Mouse (Mus musculus) liver, adult (tissue): ENCODE data around the gene Psmg3.

Source experiments
- GATA4 ChIP-seq: IDR thresholded peaks from 2 replicates; pipeline ENCODE4 v1.6.1; 2014; ENCODE audit warnings: mild to moderate bottlenecking, low read length; ENCODE audit not compliant: insufficient replicate concordance

Psmg3 gene

DNA sequence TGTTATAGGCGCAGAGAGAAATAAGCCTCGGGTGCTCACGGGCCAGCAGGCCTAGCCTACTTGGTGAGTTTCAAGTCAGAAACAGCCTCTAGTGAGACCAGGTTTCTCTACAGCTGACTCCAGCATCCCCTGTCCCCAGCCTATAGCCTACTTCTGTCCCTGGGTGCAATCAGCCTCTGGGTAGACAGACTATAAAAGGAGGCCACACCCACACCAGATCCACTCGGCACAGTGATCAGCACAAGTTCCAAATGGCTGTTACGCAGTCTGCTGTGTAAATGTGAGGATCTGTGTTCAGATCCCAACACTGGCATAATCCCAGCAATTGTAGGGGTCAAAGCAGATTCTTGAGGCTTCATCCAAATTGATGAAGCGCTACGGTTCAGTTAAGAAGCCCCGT, 23.5 kb downstream of the Psmg3 start:
- no peak for TF ChIP-seq GATA4

DNA sequence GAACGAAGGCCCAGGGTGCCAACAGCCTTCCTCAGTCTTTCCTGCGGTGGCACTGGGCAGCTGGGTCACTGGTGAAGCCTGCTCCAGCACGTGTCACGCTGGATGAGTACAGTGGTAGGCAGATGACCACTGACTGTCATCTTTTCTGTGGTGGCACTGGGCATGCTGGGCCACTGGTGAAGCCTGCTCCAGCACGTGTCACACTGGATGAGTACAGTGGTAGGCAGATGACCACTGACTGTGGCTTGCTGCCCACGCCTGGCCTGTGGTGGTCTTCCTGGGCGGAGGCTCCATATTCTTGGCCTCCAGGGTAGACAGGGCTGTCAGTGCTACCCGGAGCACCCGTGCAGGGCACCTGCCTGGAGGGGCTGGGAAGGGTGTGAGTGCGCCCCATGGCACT, 24.8 kb downstream of the Psmg3 start:
- no peak for TF ChIP-seq GATA4

GRCm38 (mm10) chr5:139801231-139801630, 25.5 kb downstream of the Psmg3 start:
- TF ChIP-seq GATA4 = no peak

DNA sequence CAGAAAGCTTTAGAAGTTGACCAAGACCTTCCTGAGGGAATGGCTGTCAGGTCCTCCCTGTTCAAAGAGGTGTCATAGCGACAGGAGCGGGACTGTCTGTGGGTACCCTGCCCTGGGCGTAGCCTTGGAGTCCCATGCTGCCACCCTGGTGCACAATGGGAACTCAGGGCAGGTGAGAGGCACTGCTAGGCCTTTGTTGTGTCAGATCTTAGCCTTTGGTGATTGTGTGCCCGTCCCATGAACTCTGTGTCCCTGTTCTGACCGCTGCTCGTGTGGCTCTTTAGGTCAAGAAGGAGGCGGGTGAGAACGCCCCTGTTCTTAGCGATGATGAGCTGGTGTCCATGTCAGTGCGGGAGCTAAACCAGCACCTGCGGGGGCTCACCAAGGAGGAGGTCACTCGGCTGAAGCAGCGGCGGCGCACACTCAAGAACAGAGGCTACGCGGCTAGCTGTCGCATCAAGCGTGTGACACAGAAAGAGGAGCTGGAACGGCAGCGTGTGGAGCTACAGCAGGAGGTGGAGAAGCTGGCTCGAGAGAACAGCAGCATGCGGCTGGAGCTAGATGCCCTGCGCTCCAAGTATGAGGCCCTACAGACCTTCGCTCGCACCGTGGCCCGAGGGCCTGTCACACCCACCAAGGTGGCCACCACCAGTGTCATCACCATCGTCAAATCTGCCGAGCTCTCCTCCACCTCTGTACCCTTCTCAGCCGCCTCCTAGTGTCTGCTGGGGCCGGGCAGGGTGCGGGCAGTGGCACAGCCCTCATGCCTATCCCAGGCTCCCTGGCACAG, 26.7 kb downstream of the Psmg3 start:
- no peak for TF ChIP-seq GATA4

- TF ChIP-seq GATA4 = no peak
Measured at GRCm38 (mm10) chr5:139799041-139799440, 27.6 kb downstream of the Psmg3 start.

GRCm38 (mm10) chr5:139798168-139798900, 28.4 kb downstream of the Psmg3 start:
- TF ChIP-seq GATA4 = no peak

GRCm38 (mm10) chr5:139797473-139798167, 29.1 kb downstream of the Psmg3 start:
- TF ChIP-seq GATA4 = peak; percentile 87; the same call in 1 of the 2 replicates

DNA sequence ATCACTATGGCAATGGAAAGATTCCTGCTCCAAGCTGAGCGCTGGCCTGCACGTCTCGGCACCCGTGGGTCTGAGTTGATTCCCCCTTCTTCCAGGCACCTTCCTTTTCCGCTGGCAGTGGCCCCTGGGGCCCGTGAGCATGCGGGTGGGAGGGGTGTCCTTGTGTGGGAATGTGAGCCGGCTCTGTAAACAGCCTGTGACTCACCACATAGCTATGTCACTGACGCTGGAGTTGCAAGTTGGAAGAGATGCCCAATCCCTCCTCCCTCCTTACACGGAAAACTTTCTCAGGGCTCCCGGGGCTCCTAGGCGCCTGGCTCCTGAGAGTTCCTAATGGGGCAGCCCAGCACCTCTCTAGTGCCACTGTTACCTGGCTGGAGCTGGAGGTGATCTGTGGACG, 29.8 kb downstream of the Psmg3 start:
- no peak for TF ChIP-seq GATA4

GRCm38 (mm10) chr5:139796001-139796620, 30.6 kb downstream of the Psmg3 start:
- no peak for TF ChIP-seq GATA4

DNA sequence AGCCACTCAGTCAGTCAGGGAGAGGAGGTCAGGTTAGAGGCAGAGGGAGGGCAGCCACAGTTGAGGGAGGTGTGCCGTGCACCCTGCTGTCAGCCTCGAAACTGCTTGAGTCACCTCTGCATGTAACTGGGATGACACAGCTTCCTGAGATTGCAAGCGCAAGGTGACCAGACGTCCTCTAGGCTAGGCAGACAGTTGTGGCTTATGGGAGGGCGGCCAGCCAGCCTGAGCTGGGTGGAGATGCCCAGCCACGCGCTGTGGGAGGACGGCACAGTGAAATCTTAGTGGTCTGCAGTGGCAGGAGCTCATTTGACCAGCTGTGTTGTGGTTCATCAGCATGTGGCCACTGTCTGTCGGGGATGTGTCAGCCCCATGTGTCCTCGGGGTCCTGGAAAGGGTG, 31.7 kb downstream of the Psmg3 start:
- no peak for TF ChIP-seq GATA4

GRCm38 (mm10) chr5:139794137-139794536, 32.5 kb downstream of the Psmg3 start:
- no peak for TF ChIP-seq GATA4

- TF ChIP-seq GATA4 = no peak
Measured at GRCm38 (mm10) chr5:139793338-139794089, 33.2 kb downstream of the Psmg3 start.

- no peak for TF ChIP-seq GATA4
Measured at GRCm38 (mm10) chr5:139792966-139793337, 33.7 kb downstream of the Psmg3 start.

DNA sequence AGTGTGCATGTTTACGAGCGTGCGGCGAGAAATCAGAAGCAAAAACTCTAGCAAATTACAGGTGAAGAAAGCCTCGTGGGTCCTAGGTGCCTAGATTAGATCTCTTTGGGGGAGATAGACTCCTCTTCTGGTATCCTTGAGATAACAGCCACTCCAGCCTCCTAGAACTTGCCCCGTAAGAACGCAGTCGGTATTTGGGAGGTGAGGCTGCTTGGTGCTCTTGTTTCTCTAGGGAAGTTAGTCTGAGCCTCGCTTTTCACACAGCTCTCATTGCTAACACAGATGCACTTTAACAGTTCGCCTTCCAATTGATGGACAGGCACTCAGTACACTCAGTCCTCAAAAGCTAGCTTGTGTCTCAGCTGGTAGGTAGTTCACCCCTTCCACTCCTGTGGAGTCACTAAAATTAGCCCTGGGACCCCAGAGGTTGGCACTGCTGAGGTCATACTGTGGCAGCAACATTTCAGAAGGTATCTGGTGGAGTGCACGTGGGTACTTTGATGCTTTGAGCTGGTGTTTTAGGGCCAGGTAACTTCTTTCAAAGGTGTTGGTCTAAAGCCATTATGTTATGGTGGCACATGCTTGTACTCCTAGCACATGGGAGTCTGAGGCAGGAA, 34.4 kb downstream of the Psmg3 start:
- no peak for TF ChIP-seq GATA4
